In genomic region chr10:121055452-121056188, GRCm38 (mm10) we compare ENCODE assay signal across 8 mouse cellular contexts. TPM values are rescaled to one million over a fixed set of nuclear protein-coding genes. Genes with fewer than 3 reads are reported as not detected.
A peak's percentile ranks its signal among the peaks of the same experiment; 100 is the strongest.
DNase-seq lines count a peak whose midpoint lies in the region; ATAC-seq and TF ChIP-seq lines count a peak whose summit lies in the region.

No protein-coding gene starts in this region.

- no peaks in the 10 kb centered on the region for H3K36me3 ChIP-seq in forebrain, embryonic 13.5 days (ENCODE audit: poor library complexity, severe bottlenecking)
- H3K36me3 ChIP-seq in midbrain, embryonic 16.5 days (ENCODE audit: control insufficient read depth, insufficient read depth, low read length), result no peaks in the 10 kb centered on the region

- no peak overlapping the region for H3K27ac ChIP-seq in gastrocnemius, adult 2 months
- peak overlapping the region; percentile 55 for H3K27ac ChIP-seq in forebrain, embryonic 13.5 days
- 0 out of 2 replicates have a peak overlapping the region, but pooled peaks have one; percentile 2 for H3K27ac ChIP-seq in midbrain, embryonic 16.5 days (ENCODE audit: low read length)

- no peak for TF ChIP-seq CTCF in gastrocnemius, adult 2 months (IDR thresholded peaks at IDR 0.05)

- WGBS in forebrain, embryonic 13.5 days, result 8% methylated on average over 13 of the region's 13 CpGs
- 26% methylated on average over 13 of the region's 13 CpGs for WGBS in midbrain, embryonic 16.5 days

- no peak overlapping the region for H3K9ac ChIP-seq in forebrain, embryonic 13.5 days
- no peak overlapping the region for H3K9ac ChIP-seq in midbrain, embryonic 16.5 days (ENCODE audit: low read depth, low read length)

- intact Hi-C loops in gastrocnemius, adult 2 months (cut with DNase I), result no loop called here

- H3K4me2 ChIP-seq in forebrain, embryonic 13.5 days, result peak overlapping the region; percentile 35
- no peak overlapping the region for H3K4me2 ChIP-seq in midbrain, embryonic 16.5 days (ENCODE audit: low read length)

- H3K4me1 ChIP-seq in forebrain, embryonic 13.5 days, result peaks cover 20% of the 10 kb centered on the region
- peaks cover 5% of the 10 kb centered on the region; the same call in 1 of the 2 replicates for H3K4me1 ChIP-seq in midbrain, embryonic 16.5 days (ENCODE audit: control insufficient read depth, insufficient read depth, low read length)

- peaks cover 3% of the 10 kb centered on the region; the same call in 1 of the 2 replicates for H3K27me3 ChIP-seq in forebrain, embryonic 13.5 days
- H3K27me3 ChIP-seq in midbrain, embryonic 16.5 days (ENCODE audit: control insufficient read depth, insufficient read depth, low read depth, low read length), result no peaks in the 10 kb centered on the region

- no peak overlapping the region for H3K4me3 ChIP-seq in gastrocnemius, adult 2 months
- H3K4me3 ChIP-seq in forebrain, embryonic 13.5 days, result no peak overlapping the region
- no peak overlapping the region for H3K4me3 ChIP-seq in midbrain, embryonic 16.5 days (ENCODE audit: low read depth, low read length)

- H3K9me3 ChIP-seq in forebrain, embryonic 13.5 days (replicated peaks), result no peaks in the 10 kb centered on the region
- H3K9me3 ChIP-seq in midbrain, embryonic 16.5 days (replicated peaks; ENCODE audit: control insufficient read depth, low read length, poor library complexity, severe bottlenecking), result no peaks in the 10 kb centered on the region

- ATAC-seq in forebrain, embryonic 13.5 days, result peak; percentile 94
- ATAC-seq in midbrain, embryonic 16.5 days, result peak; percentile 85

- DNase-seq in gastrocnemius, adult 2 months, result peak; percentile 36
- no peak for DNase-seq in gastrocnemius, adult 8-10 months (ENCODE audit: low spot score in 2 of 2)
- peak; percentile 77 for DNase-seq in adrenal gland, postnatal 14 days
- DNase-seq in heart, postnatal 4 days, result peak; percentile 94
- DNase-seq in layer of hippocampus, postnatal 14 days (ENCODE audit: low spot score in 2 of 2), result peak; percentile 35 to 56
- no peak for DNase-seq in c-Kit-positive CD71-positive TER-119-positive erythroid progenitor cells, embryonic 14.5 days (ENCODE audit: low spot score)

RNA-seq across cellular contexts. Expression of gene Wif1, which starts 21.9 kb away (rescaled TPM):
- 1 to 10 TPM; 1.3 to 9.2 TPM for total RNA-seq in gastrocnemius, adult 2 months (2021)
- 1 to 10 TPM in 2 of 4 experiments, under 1 TPM in 2; 0.15 to 2.4 (median 1.0) TPM for total RNA-seq in gastrocnemius, adult 8-10 months (2022)
- total RNA-seq in adrenal gland, postnatal 14 days (2021), result 0.19 and 0.30 TPM in 2 replicates
- 4.5 and 5.3 TPM in 2 replicates for polyA plus RNA-seq in forebrain, embryonic 13.5 days (2015; fragmentation: Nextera tagmentation; extraction: Ambion mirVana)
- 1 to 10 TPM; 4.6 to 5.9 TPM for total RNA-seq in heart, postnatal 4 days (2021)
- 1 to 10 TPM in 1 of 2 experiments, under 1 TPM in 1; 0.93 to 1.1 TPM for total RNA-seq in layer of hippocampus, postnatal 14 days (2021)
- polyA plus RNA-seq in midbrain, embryonic 16.5 days (2015; fragmentation: Nextera tagmentation; extraction: Ambion mirVana), result 18.7 and 20.6 TPM in 2 replicates

Comparison
In these comparisons a context has a peak if more than half of its experiments do, and no peak if none do; other contexts are left out.
1. DNase-seq: peak in gastrocnemius, adult 2 months (single experiment), adrenal gland, postnatal 14 days (single experiment), heart, postnatal 4 days (single experiment) and layer of hippocampus, postnatal 14 days (2 of 2); none in gastrocnemius, adult 8-10 months (0 of 2) and c-Kit-positive CD71-positive TER-119-positive erythroid progenitor cells, embryonic 14.5 days (single experiment).